Mouse (Mus musculus) midbrain, embryonic 16.5 days (tissue): Measurements from ENCODE around the gene Fubp1. TPM values are rescaled to one million over a fixed set of nuclear protein-coding genes. Genes with fewer than 3 reads are reported as not detected.

ENCODE experiments used
- ATAC-seq: fragments of 200-750 bp; cut with Nextera tagmentation; 2 replicates; pipeline ENCODE4 v1.8.0; 2017; ENCODE audit warnings: moderate TSS enrichment
- H3K27ac ChIP-seq: fragments of 300-500 bp; sonication (generic); 2 replicates; pipeline ENCODE4 v1.5.1; 2014; ENCODE audit warnings: mild to moderate bottlenecking, low read length, mixed read lengths
- H3K27me3 ChIP-seq: fragments of 300-500 bp; sonication (generic); 2 replicates; pipeline ENCODE4 v1.6.1; 2014; ENCODE audit warnings: low read depth, low read length, mixed read lengths; ENCODE audit not compliant: control insufficient read depth, insufficient read depth
- H3K36me3 ChIP-seq: fragments of 300-500 bp; sonication (generic); 2 replicates; pipeline ENCODE4 v1.6.1; 2014; ENCODE audit warnings: mild to moderate bottlenecking, low read length, moderate library complexity, mixed read lengths; ENCODE audit not compliant: control insufficient read depth, insufficient read depth
- H3K4me1 ChIP-seq: fragments of 300-500 bp; sonication (generic); 2 replicates; pipeline ENCODE4 v1.6.1; 2014; ENCODE audit warnings: mild to moderate bottlenecking, low read length, mixed read lengths; ENCODE audit not compliant: control insufficient read depth, insufficient read depth
- H3K4me2 ChIP-seq: fragments of 300-500 bp; sonication (generic); 2 replicates; pipeline ENCODE4 v1.6.1; 2014; ENCODE audit warnings: mild to moderate bottlenecking, low read length, mixed read lengths
- H3K4me3 ChIP-seq: fragments of 300-500 bp; sonication (generic); 2 replicates; pipeline ENCODE4 v1.5.1; 2014; ENCODE audit warnings: low read depth, mild to moderate bottlenecking, low read length, moderate library complexity, mixed read lengths
- H3K9ac ChIP-seq: fragments of 300-500 bp; sonication (generic); 2 replicates; pipeline ENCODE4 v1.6.1; 2014; ENCODE audit warnings: low read depth, low read length, mixed read lengths
- H3K9me3 ChIP-seq: fragments of 300-500 bp; sonication (generic); replicated peaks from 2 replicates; pipeline ENCODE4 v1.6.1; 2014; ENCODE audit warnings: mild to moderate bottlenecking, low read length, mixed read lengths; ENCODE audit not compliant: control insufficient read depth, poor library complexity, severe bottlenecking
- WGBS: fragments of 180-500 bp; shearing (Covaris S2); extraction: QIAGEN DNeasy Blood & Tissue Kit; methylation state at CpG from one replicate; pipeline ENCODE4 v1.1.7; 2014; 5-methylcytosine and 5-hydroxymethylcytosine counted together
- polyA plus RNA-seq: library from polyadenylated mRNA; unstranded; fragments of >200 nt; fragmentation: Nextera tagmentation; extraction: Ambion mirVana; gene quantifications from 2 replicates; pipeline ENCODE4 v1.2.1, GENCODE M21; 2015

Fubp1 gene
- polyA plus RNA-seq, 1 experiment from 2014 or later = 191 TPM

DNA sequence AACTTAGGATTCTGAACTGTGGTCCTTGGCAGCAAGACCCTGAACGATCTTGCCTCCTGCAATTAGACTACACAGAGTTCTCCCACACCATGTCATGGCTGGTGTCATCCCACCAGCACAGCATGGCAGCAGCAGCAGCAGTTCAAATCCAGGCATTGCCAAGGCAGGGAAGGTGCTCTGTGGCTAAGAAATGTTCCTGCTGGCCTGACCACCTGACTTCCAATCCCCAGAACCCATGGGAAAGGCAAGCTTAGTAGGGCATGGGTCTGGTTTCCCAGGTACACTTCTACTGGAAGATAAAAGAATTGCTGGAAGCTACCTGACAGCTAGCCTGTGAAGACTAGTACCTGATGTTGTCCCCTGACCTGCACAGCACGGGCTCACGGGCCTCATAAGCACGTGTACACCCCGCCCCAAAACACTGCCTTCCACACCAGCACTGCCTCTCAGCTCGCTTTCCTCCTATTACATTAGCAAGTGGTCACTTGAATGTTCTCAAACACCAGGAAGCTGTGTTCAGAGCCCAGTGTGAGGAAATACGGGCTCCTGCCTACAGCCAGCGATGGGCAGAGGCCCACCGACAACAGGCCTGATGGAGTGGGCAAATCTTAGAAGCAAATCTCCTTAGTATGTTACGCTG, 61.0 kb downstream of the Fubp1 start:
- no peak for ATAC-seq
- H3K36me3 ChIP-seq = peaks cover 2% of the 10 kb centered on the region
- no peak overlapping the region for H3K4me2 ChIP-seq
- no peak overlapping the region for H3K4me3 ChIP-seq
- no peaks in the 10 kb centered on the region; the same call in 1 of the 2 replicates for H3K4me1 ChIP-seq
- H3K27ac ChIP-seq = no peak overlapping the region
- H3K27me3 ChIP-seq = peaks cover 5% of the 10 kb centered on the region; the same call in 1 of the 2 replicates
- WGBS = 85% methylated on average over 10 of the region's 10 CpGs
- no peaks in the 10 kb centered on the region for H3K9me3 ChIP-seq
- no peak overlapping the region for H3K9ac ChIP-seq

- H3K27ac ChIP-seq = no peak overlapping the region
- no peaks in the 10 kb centered on the region for H3K4me1 ChIP-seq
- ATAC-seq = no peak
- H3K9ac ChIP-seq = no peak overlapping the region
- H3K36me3 ChIP-seq = peaks cover 6% of the 10 kb centered on the region
- H3K27me3 ChIP-seq = peaks cover 5% of the 10 kb centered on the region; the same call in 1 of the 2 replicates
- no peak overlapping the region for H3K4me2 ChIP-seq
- H3K4me3 ChIP-seq = no peak overlapping the region
- H3K9me3 ChIP-seq = no peaks in the 10 kb centered on the region
- WGBS = 82% methylated on average over 6 of the region's 6 CpGs
Measured at GRCm38 (mm10) chr3:152271876-152272275, 61.7 kb downstream of the Fubp1 start.

- H3K27me3 ChIP-seq = no peaks in the 10 kb centered on the region
- H3K9me3 ChIP-seq = no peaks in the 10 kb centered on the region
- no peak overlapping the region for H3K27ac ChIP-seq
- no peak overlapping the region for H3K4me2 ChIP-seq
- WGBS = 67% methylated on average over 20 of the region's 20 CpGs
- H3K4me1 ChIP-seq = no peaks in the 10 kb centered on the region
- H3K4me3 ChIP-seq = no peak overlapping the region
- peaks cover 9% of the 10 kb centered on the region for H3K36me3 ChIP-seq
- no peak for ATAC-seq
- H3K9ac ChIP-seq = no peak overlapping the region
Measured at GRCm38 (mm10) chr3:152272974-152273685, 62.9 kb downstream of the Fubp1 start.

- no peaks in the 10 kb centered on the region for H3K27me3 ChIP-seq
Measured at GRCm38 (mm10) chr3:152275008-152275407, 64.8 kb downstream of the Fubp1 start.

DNA sequence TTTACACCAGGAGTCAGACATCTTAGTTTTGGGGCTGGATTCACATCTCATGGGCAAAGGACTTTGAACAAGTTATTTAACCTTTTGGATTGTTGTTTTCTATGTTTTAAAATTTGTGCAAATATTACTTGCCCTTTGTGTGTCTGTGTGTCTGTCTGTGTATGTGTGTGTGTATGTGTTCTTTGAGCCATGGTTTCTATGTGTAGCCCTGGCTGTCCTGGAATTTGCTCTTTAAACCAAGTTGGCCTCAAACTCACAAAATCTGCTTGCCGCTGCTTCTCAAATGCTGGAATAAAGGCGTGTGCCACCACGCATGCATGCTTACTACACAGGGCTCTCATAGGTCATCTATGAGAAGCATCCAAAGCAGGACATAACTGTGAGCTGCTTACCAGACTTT, 66.7 kb downstream of the Fubp1 start:
- Histone ChIP-seq H3K36me3 (peaks cover 15% of the 10 kb centered on the region), H3K4me1 (no peaks in the 10 kb centered on the region), H3K4me2 (no peak overlapping the region), H3K9me3 (no peaks in the 10 kb centered on the region), H3K9ac (no peak overlapping the region), H3K4me3 (no peak overlapping the region), H3K27me3 (no peaks in the 10 kb centered on the region), H3K27ac (no peak overlapping the region)
- WGBS = 96% methylated on average over 3 of the region's 3 CpGs
- no peak for ATAC-seq

More at GRCm38 (mm10) chr3:152275008-152275407, 64.8 kb downstream of the Fubp1 start:
- Histone ChIP-seq H3K9ac (no peak overlapping the region), H3K4me3 (no peak overlapping the region), H3K36me3 (peaks cover 13% of the 10 kb centered on the region), H3K4me1 (no peaks in the 10 kb centered on the region), H3K27ac (no peak overlapping the region), H3K4me2 (no peak overlapping the region), H3K9me3 (no peaks in the 10 kb centered on the region)
- ATAC-seq = no peak
- 75% methylated on average over 8 of the region's 8 CpGs for WGBS

DNA sequence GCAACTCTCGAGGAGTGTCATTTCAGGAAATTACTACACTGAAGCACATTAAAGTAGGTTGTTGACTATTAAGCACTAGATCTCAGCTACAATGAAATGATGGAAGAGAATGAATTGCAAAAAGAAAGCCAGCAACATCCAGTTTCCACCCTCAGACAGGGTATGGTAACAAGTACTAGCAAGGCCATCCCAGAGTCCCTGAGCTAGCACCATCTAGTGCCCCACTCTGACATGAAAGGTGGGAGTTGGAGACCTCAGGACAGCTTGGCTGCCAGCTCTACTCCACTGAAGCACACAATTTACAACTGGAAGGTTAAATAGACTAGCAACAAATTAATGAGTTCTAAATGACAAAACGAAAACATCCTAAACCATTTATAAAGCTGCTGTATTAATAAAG, 67.7 kb downstream of the Fubp1 start:
- WGBS = 90% methylated on average over 2 of the region's 2 CpGs
- Histone ChIP-seq H3K36me3 (peaks cover 24% of the 10 kb centered on the region), H3K9me3 (no peaks in the 10 kb centered on the region), H3K27me3 (no peaks in the 10 kb centered on the region), H3K4me1 (no peaks in the 10 kb centered on the region), H3K9ac (no peak overlapping the region), H3K4me2 (no peak overlapping the region), H3K4me3 (no peak overlapping the region), H3K27ac (no peak overlapping the region)
- ATAC-seq = no peak

DNA sequence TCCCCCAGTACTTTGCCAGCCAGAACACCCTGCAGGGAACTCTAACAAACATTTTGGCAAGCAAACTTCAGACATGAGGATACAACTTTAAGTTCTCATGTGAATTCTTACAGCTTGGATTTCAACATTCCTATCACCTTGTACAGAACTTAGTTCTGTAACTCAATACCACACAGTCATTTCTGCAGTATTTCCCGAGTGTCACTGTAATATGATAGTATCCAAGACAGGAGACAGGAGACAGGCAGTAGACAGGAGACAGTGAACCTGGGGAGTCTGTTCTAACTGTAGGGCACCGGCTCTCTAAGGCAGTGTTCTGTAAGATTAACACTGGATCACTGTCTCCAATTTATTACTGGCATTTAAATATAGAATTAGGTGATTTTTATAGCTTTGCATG, 68.2 kb downstream of the Fubp1 start:
- H3K36me3 ChIP-seq = peaks cover 26% of the 10 kb centered on the region
- no peak for ATAC-seq
- WGBS = 83% methylated on average over 2 of the region's 2 CpGs

DNA sequence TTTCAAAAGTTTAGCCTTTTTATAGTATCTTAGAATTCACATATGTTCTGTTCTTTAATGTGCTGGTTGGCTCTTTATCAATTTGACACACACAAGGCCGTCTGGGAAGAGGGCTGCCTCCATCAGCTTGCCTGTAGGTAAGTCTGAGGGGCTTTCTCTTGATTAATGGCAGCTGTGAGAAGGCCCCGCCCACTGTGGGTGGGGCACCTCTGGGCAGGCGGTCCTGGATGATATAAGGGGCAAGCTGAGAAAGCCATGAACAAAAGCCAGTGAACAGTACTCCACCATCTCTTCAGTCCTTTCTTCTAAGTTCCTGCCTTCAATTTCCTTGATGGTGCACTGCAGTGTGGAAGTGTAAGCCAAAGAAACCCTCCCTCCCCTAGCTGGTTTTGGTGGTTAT, 71.9 kb downstream of the Fubp1 start:
- Histone ChIP-seq H3K4me2 (no peak overlapping the region), H3K4me3 (no peak overlapping the region), H3K36me3 (peaks cover 38% of the 10 kb centered on the region), H3K27me3 (no peaks in the 10 kb centered on the region), H3K9me3 (no peaks in the 10 kb centered on the region), H3K27ac (no peak overlapping the region), H3K4me1 (no peaks in the 10 kb centered on the region), H3K9ac (no peak overlapping the region)
- ATAC-seq = no peak
- WGBS = 46% methylated on average over 3 of the region's 3 CpGs

More for the DNA sequence above, 68.2 kb downstream of the Fubp1 start:
- Histone ChIP-seq H3K4me2 (no peak overlapping the region), H3K4me1 (no peaks in the 10 kb centered on the region), H3K27ac (no peak overlapping the region), H3K9ac (no peak overlapping the region), H3K9me3 (no peaks in the 10 kb centered on the region), H3K4me3 (no peak overlapping the region), H3K27me3 (no peaks in the 10 kb centered on the region)

GRCm38 (mm10) chr3:152284306-152284705, 74.1 kb downstream of the Fubp1 start:
- Histone ChIP-seq H3K36me3 (peaks cover 38% of the 10 kb centered on the region), H3K4me1 (no peaks in the 10 kb centered on the region), H3K9ac (no peak overlapping the region), H3K4me2 (no peak overlapping the region), H3K27ac (no peak overlapping the region), H3K27me3 (no peaks in the 10 kb centered on the region), H3K4me3 (no peak overlapping the region), H3K9me3 (no peaks in the 10 kb centered on the region)
- WGBS = 100% methylated on average over 1 of the region's 1 CpGs
- no peak for ATAC-seq
